Mouse (Mus musculus): ENCODE results near the gene Mta1.

Gene Mta1

GRCm38 (mm10) chr12:113098530-113099151 is 563 bp downstream of the Mta1 start:
- no peak for DNase-seq (ENCODE audit: low read depth, low spot score)

GRCm38 (mm10) chr12:113099470-113100237 is 1.6 kb downstream of the Mta1 start:
- no peak for DNase-seq (ENCODE audit: low read depth, low spot score)

GRCm38 (mm10) chr12:113100448-113101076 is 2.5 kb downstream of the Mta1 start:
- DNase-seq (ENCODE audit: low read depth, low spot score) = peak; percentile 61

- DNase-seq (ENCODE audit: low read depth, low spot score) = no peak
Measured at GRCm38 (mm10) chr12:113101251-113101960, 3.3 kb downstream of the Mta1 start.

- peak; percentile 82 for DNase-seq (ENCODE audit: low read depth, low spot score)
Measured at GRCm38 (mm10) chr12:113102461-113102860, 4.4 kb downstream of the Mta1 start.

- peak; percentile 42 for DNase-seq (ENCODE audit: low read depth, low spot score)
Measured at GRCm38 (mm10) chr12:113103846-113104451, 5.9 kb downstream of the Mta1 start.

GRCm38 (mm10) chr12:113106386-113106785 is 8.3 kb downstream of the Mta1 start:
- peak; percentile 70 for DNase-seq (ENCODE audit: low read depth, low spot score)

- DNase-seq (ENCODE audit: low read depth, low spot score) = no peak
Measured at GRCm38 (mm10) chr12:113107431-113108124, 9.5 kb downstream of the Mta1 start.

- DNase-seq (ENCODE audit: low read depth, low spot score) = no peak
Measured at GRCm38 (mm10) chr12:113108528-113109283, 10.6 kb downstream of the Mta1 start.

- peak; percentile 53 for DNase-seq (ENCODE audit: low read depth, low spot score)
Measured at GRCm38 (mm10) chr12:113109801-113110200, 11.7 kb downstream of the Mta1 start.

- DNase-seq (ENCODE audit: low read depth, low spot score) = no peak
Measured at GRCm38 (mm10) chr12:113114141-113114540, 16.1 kb downstream of the Mta1 start.

GRCm38 (mm10) chr12:113114856-113115538 is 16.9 kb downstream of the Mta1 start:
- DNase-seq (ENCODE audit: low read depth, low spot score) = no peak

GRCm38 (mm10) chr12:113119516-113120410 is 21.7 kb downstream of the Mta1 start:
- peak; percentile 87 for DNase-seq (ENCODE audit: low read depth, low spot score)

- no peak for DNase-seq (ENCODE audit: low read depth, low spot score)
Measured at GRCm38 (mm10) chr12:113124726-113125125, 26.6 kb downstream of the Mta1 start.

- no peak for DNase-seq (ENCODE audit: low read depth, low spot score)
Measured at GRCm38 (mm10) chr12:113130732-113131131, 32.7 kb downstream of the Mta1 start.

- no peak for DNase-seq (ENCODE audit: low read depth, low spot score)
Measured at GRCm38 (mm10) chr12:113131601-113132000, 33.5 kb downstream of the Mta1 start.

- DNase-seq (ENCODE audit: low read depth, low spot score) = peak; percentile 65
Measured at GRCm38 (mm10) chr12:113132567-113132966, 34.5 kb downstream of the Mta1 start.

GRCm38 (mm10) chr12:113133260-113133659 is 35.2 kb downstream of the Mta1 start:
- DNase-seq (ENCODE audit: low read depth, low spot score) = no peak

Measured in brain, adult 2 months (tissue).